Mouse (Mus musculus): Measurements from ENCODE around the gene Olfr1344. TPM values are rescaled to one million over a fixed set of nuclear protein-coding genes. Genes with fewer than 3 reads are reported as not detected.
"Not testable (repeated sequence)": the region's sequence is repeated elsewhere in the genome, so short reads cannot be mapped to it uniquely, and the experiment has no call there.

Gene Olfr1344
- polyA plus RNA-seq, 1 experiment from 2014 or later: not detected

GRCm38 (mm10) chr7:6429381-6429780 lies 9.1 kb upstream of the Olfr1344 start:
- Histone ChIP-seq H3K9ac (ENCODE audit: low read depth, low read length) (no peak overlapping the region), H3K36me3 (ENCODE audit: control insufficient read depth, insufficient read depth, low read length) (no peaks in the 10 kb centered on the region), H3K4me1 (replicated peaks; ENCODE audit: control insufficient read depth, insufficient read depth, low read length) (no peaks in the 10 kb centered on the region), H3K27me3 (ENCODE audit: control insufficient read depth, insufficient read depth, low read length) (no peaks in the 10 kb centered on the region), H3K9me3 (ENCODE audit: control insufficient read depth, low read length) (no peaks in the 10 kb centered on the region), H3K4me2 (replicated peaks; ENCODE audit: low read depth, low read length) (no peak overlapping the region), H3K4me3 (ENCODE audit: low read depth, low read length) (no peak overlapping the region), H3K27ac (ENCODE audit: low read depth, low read length) (no peak overlapping the region)
- no peak for ATAC-seq (ENCODE audit: low FRiP score)
- 90% methylated on average over 3 of the region's 3 CpGs for WGBS
- no peak for DNase-seq (ENCODE audit: low spot score)

- DNase-seq (ENCODE audit: low spot score) (peak; percentile 58), ATAC-seq (ENCODE audit: low FRiP score) (no peak)
- H3K9ac ChIP-seq (ENCODE audit: low read depth, low read length): no peak overlapping the region
- no peaks in the 10 kb centered on the region for H3K27me3 ChIP-seq (ENCODE audit: control insufficient read depth, insufficient read depth, low read length)
- no peaks in the 10 kb centered on the region; the same call in 1 of the 2 replicates for H3K4me1 ChIP-seq (replicated peaks; ENCODE audit: control insufficient read depth, insufficient read depth, low read length)
- no peak overlapping the region for H3K4me3 ChIP-seq (ENCODE audit: low read depth, low read length)
- 48% methylated on average over 2 of the region's 2 CpGs for WGBS
- H3K4me2 ChIP-seq (replicated peaks; ENCODE audit: low read depth, low read length): no peak overlapping the region
- no peaks in the 10 kb centered on the region for H3K36me3 ChIP-seq (ENCODE audit: control insufficient read depth, insufficient read depth, low read length)
- no peaks in the 10 kb centered on the region for H3K9me3 ChIP-seq (ENCODE audit: control insufficient read depth, low read length)
- no peak overlapping the region for H3K27ac ChIP-seq (ENCODE audit: low read depth, low read length)
Observed at GRCm38 (mm10) chr7:6430342-6430741, 8.1 kb upstream of the Olfr1344 start.

GRCm38 (mm10) chr7:6441173-6441572 lies 2.7 kb downstream of the Olfr1344 start:
- 59% methylated on average over 2 of the region's 2 CpGs for WGBS
- no peaks in the 10 kb centered on the region for H3K27me3 ChIP-seq (ENCODE audit: control insufficient read depth, insufficient read depth, low read length)
- no peak for ATAC-seq (ENCODE audit: low FRiP score)
- H3K9ac ChIP-seq (ENCODE audit: low read depth, low read length): no peak overlapping the region
- no peaks in the 10 kb centered on the region for H3K4me1 ChIP-seq (replicated peaks; ENCODE audit: control insufficient read depth, insufficient read depth, low read length)
- no peak overlapping the region for H3K4me3 ChIP-seq (ENCODE audit: low read depth, low read length)
- no peaks in the 10 kb centered on the region for H3K9me3 ChIP-seq (ENCODE audit: control insufficient read depth, low read length)
- H3K27ac ChIP-seq (ENCODE audit: low read depth, low read length): no peak overlapping the region
- no peak overlapping the region for H3K4me2 ChIP-seq (replicated peaks; ENCODE audit: low read depth, low read length)
- no peaks in the 10 kb centered on the region for H3K36me3 ChIP-seq (ENCODE audit: control insufficient read depth, insufficient read depth, low read length)
- DNase-seq (ENCODE audit: low spot score): no peak

- H3K27ac ChIP-seq (ENCODE audit: low read depth, low read length): no peak overlapping the region
- no peak overlapping the region for H3K4me2 ChIP-seq (replicated peaks; ENCODE audit: low read depth, low read length)
- ATAC-seq (ENCODE audit: low FRiP score) (no peak), DNase-seq (ENCODE audit: low spot score) (no peak)
- H3K36me3 ChIP-seq (ENCODE audit: control insufficient read depth, insufficient read depth, low read length): no peaks in the 10 kb centered on the region
- H3K9ac ChIP-seq (ENCODE audit: low read depth, low read length): no peak overlapping the region
- H3K27me3 ChIP-seq (ENCODE audit: control insufficient read depth, insufficient read depth, low read length): no peaks in the 10 kb centered on the region
- H3K4me1 ChIP-seq (replicated peaks; ENCODE audit: control insufficient read depth, insufficient read depth, low read length): no peaks in the 10 kb centered on the region
- no peak overlapping the region for H3K4me3 ChIP-seq (ENCODE audit: low read depth, low read length)
- WGBS: 87% methylated on average over 5 of the region's 5 CpGs
- H3K9me3 ChIP-seq (ENCODE audit: control insufficient read depth, low read length): no peaks in the 10 kb centered on the region
Observed at GRCm38 (mm10) chr7:6447771-6448170, 9.3 kb downstream of the Olfr1344 start.

- Histone ChIP-seq H3K9me3 (ENCODE audit: control insufficient read depth, low read length) (no peaks in the 10 kb centered on the region), H3K4me1 (replicated peaks; ENCODE audit: control insufficient read depth, insufficient read depth, low read length) (no peaks in the 10 kb centered on the region), H3K4me2 (replicated peaks; ENCODE audit: low read depth, low read length) (no peak within 1 kb of the TSS), H3K4me3 (ENCODE audit: low read depth, low read length) (no peak within 1 kb of the TSS), H3K9ac (ENCODE audit: low read depth, low read length) (no peak within 1 kb of the TSS), H3K27me3 (ENCODE audit: control insufficient read depth, insufficient read depth, low read length) (no peaks in the 10 kb centered on the region), H3K36me3 (ENCODE audit: control insufficient read depth, insufficient read depth, low read length) (no peaks in the 10 kb centered on the region), H3K27ac (ENCODE audit: low read depth, low read length) (no peak within 1 kb of the TSS)
- ATAC-seq (ENCODE audit: low FRiP score) (no peak), DNase-seq (ENCODE audit: low spot score) (no peak)
Observed at GRCm38 (mm10) chr7:6455868-6456267, 17.4 kb downstream of the Olfr1344 start, which contains the start of gene Olfr1336. TSS of gene Olfr1336 (plus strand) at chr7:6456168.

GRCm38 (mm10) chr7:6456399-6456798 lies 17.9 kb downstream of the Olfr1344 start:
- Histone ChIP-seq H3K27me3 (ENCODE audit: control insufficient read depth, insufficient read depth, low read length) (no peaks in the 10 kb centered on the region), H3K27ac (ENCODE audit: low read depth, low read length) (no peak overlapping the region), H3K4me1 (replicated peaks; ENCODE audit: control insufficient read depth, insufficient read depth, low read length) (no peaks in the 10 kb centered on the region), H3K9me3 (ENCODE audit: control insufficient read depth, low read length) (no peaks in the 10 kb centered on the region), H3K36me3 (ENCODE audit: control insufficient read depth, insufficient read depth, low read length) (no peaks in the 10 kb centered on the region), H3K4me2 (replicated peaks; ENCODE audit: low read depth, low read length) (no peak overlapping the region), H3K9ac (ENCODE audit: low read depth, low read length) (no peak overlapping the region), H3K4me3 (ENCODE audit: low read depth, low read length) (no peak overlapping the region)
- ATAC-seq (ENCODE audit: low FRiP score) (no peak), DNase-seq (ENCODE audit: low spot score) (no peak)
- 44% methylated on average over 3 of the region's 3 CpGs for WGBS

GRCm38 (mm10) chr7:6466951-6467350 lies 28.5 kb downstream of the Olfr1344 start, which contains the start of gene Olfr1346:
TSS of gene Olfr1346 (plus strand) at chr7:6467101.
- ATAC-seq (ENCODE audit: low FRiP score): no peak

GRCm38 (mm10) chr7:6477633-6478032 lies 39.1 kb downstream of the Olfr1344 start:
- not testable (repeated sequence) for H3K27ac ChIP-seq (ENCODE audit: low read depth, low read length); H3K9me3 ChIP-seq (ENCODE audit: control insufficient read depth, low read length); H3K27me3 ChIP-seq (ENCODE audit: control insufficient read depth, insufficient read depth, low read length); H3K4me2 ChIP-seq (replicated peaks; ENCODE audit: low read depth, low read length); ATAC-seq (ENCODE audit: low FRiP score); H3K4me1 ChIP-seq (replicated peaks; ENCODE audit: control insufficient read depth, insufficient read depth, low read length); DNase-seq (ENCODE audit: low spot score); H3K4me3 ChIP-seq (ENCODE audit: low read depth, low read length); H3K9ac ChIP-seq (ENCODE audit: low read depth, low read length); H3K36me3 ChIP-seq (ENCODE audit: control insufficient read depth, insufficient read depth, low read length)
- WGBS: 87% methylated on average over 2 of the region's 2 CpGs

More at GRCm38 (mm10) chr7:6466951-6467350, 28.5 kb downstream of the Olfr1344 start, which contains the start of gene Olfr1346:
- no peak for DNase-seq (ENCODE audit: low spot score)
- H3K9me3 ChIP-seq (ENCODE audit: control insufficient read depth, low read length): no peaks in the 10 kb centered on the region
- no peak within 1 kb of the TSS for H3K4me2 ChIP-seq (replicated peaks; ENCODE audit: low read depth, low read length)
- H3K27ac ChIP-seq (ENCODE audit: low read depth, low read length): no peak within 1 kb of the TSS
- no peaks in the 10 kb centered on the region for H3K4me1 ChIP-seq (replicated peaks; ENCODE audit: control insufficient read depth, insufficient read depth, low read length)
- no peak within 1 kb of the TSS for H3K9ac ChIP-seq (ENCODE audit: low read depth, low read length)
- H3K36me3 ChIP-seq (ENCODE audit: control insufficient read depth, insufficient read depth, low read length): no peaks in the 10 kb centered on the region
- no peaks in the 10 kb centered on the region for H3K27me3 ChIP-seq (ENCODE audit: control insufficient read depth, insufficient read depth, low read length)
- no peak within 1 kb of the TSS for H3K4me3 ChIP-seq (ENCODE audit: low read depth, low read length)

GRCm38 (mm10) chr7:6486841-6487240 lies 48.4 kb downstream of the Olfr1344 start, which contains the start of gene Olfr5:
TSS of gene Olfr5 (minus strand) at chr7:6486941.
- Histone ChIP-seq H3K9me3 (ENCODE audit: control insufficient read depth, low read length) (no peaks in the 10 kb centered on the region), H3K9ac (ENCODE audit: low read depth, low read length) (no peak within 1 kb of the TSS), H3K27me3 (ENCODE audit: control insufficient read depth, insufficient read depth, low read length) (no peaks in the 10 kb centered on the region), H3K4me1 (replicated peaks; ENCODE audit: control insufficient read depth, insufficient read depth, low read length) (no peaks in the 10 kb centered on the region), H3K27ac (ENCODE audit: low read depth, low read length) (no peak within 1 kb of the TSS), H3K4me2 (replicated peaks; ENCODE audit: low read depth, low read length) (no peak within 1 kb of the TSS), H3K4me3 (ENCODE audit: low read depth, low read length) (no peak within 1 kb of the TSS), H3K36me3 (ENCODE audit: control insufficient read depth, insufficient read depth, low read length) (no peaks in the 10 kb centered on the region)
- no peak for DNase-seq (ENCODE audit: low spot score)
- WGBS: 39% methylated on average over 2 of the region's 2 CpGs
- no peak for ATAC-seq (ENCODE audit: low FRiP score)
